Mouse (Mus musculus): ENCODE results near the gene Ppfia3. TPM values are rescaled to one million over a fixed set of nuclear protein-coding genes. Genes with fewer than 3 reads are reported as not detected.

Gene Ppfia3
- polyA plus RNA-seq, 1 experiment from 2014 or later, result 8.9 TPM

GRCm38 (mm10) chr7:45337469-45337868 lies 29.4 kb downstream of the Ppfia3 start:
- H3K9me3 ChIP-seq, result no peaks in the 10 kb centered on the region
- WGBS, result 13% methylated on average over 4 of the region's 4 CpGs
- H3K36me3 ChIP-seq (replicated peaks), result no peaks in the 10 kb centered on the region
- peaks cover 66% of the 10 kb centered on the region for H3K27me3 ChIP-seq (ENCODE audit: poor library complexity, severe bottlenecking)
- peak overlapping the region; percentile 90; the same call in 1 of the 2 replicates for H3K27ac ChIP-seq
- no peak for DNase-seq (ENCODE audit: extremely low spot score, low spot score)
- H3K4me3 ChIP-seq, result 0 out of 2 replicates have a peak overlapping the region, but pooled peaks have one; percentile 69
- peaks cover 77% of the 10 kb centered on the region for H3K4me1 ChIP-seq

GRCm38 (mm10) chr7:45336319-45336718 lies 30.5 kb downstream of the Ppfia3 start:
- no peak for DNase-seq (ENCODE audit: extremely low spot score, low spot score)
- H3K27me3 ChIP-seq (ENCODE audit: poor library complexity, severe bottlenecking), result peaks cover 74% of the 10 kb centered on the region

GRCm38 (mm10) chr7:45335056-45335455 lies 31.8 kb downstream of the Ppfia3 start, which contains the start of gene Hrc:
Hrc (plus strand) TSS chr7:45335290.
- no peak for DNase-seq (ENCODE audit: extremely low spot score, low spot score)

More at GRCm38 (mm10) chr7:45336319-45336718, 30.5 kb downstream of the Ppfia3 start:
- 84% methylated on average over 4 of the region's 4 CpGs for WGBS
- H3K4me3 ChIP-seq, result no peak overlapping the region
- no peaks in the 10 kb centered on the region for H3K9me3 ChIP-seq
- no peaks in the 10 kb centered on the region for H3K36me3 ChIP-seq (replicated peaks)
- H3K27ac ChIP-seq, result no peak overlapping the region
- H3K4me1 ChIP-seq, result peaks cover 77% of the 10 kb centered on the region

GRCm38 (mm10) chr7:45334605-45335004 lies 32.2 kb downstream of the Ppfia3 start:
- Histone ChIP-seq H3K4me3 (no peak overlapping the region; the same call in 1 of the 2 replicates), H3K36me3 (replicated peaks) (no peaks in the 10 kb centered on the region), H3K27me3 (ENCODE audit: poor library complexity, severe bottlenecking) (peaks cover 65% of the 10 kb centered on the region), H3K9me3 (no peaks in the 10 kb centered on the region), H3K27ac (no peak overlapping the region), H3K4me1 (peaks cover 60% of the 10 kb centered on the region)
- DNase-seq (ENCODE audit: extremely low spot score, low spot score), result no peak
- WGBS, result 24% methylated on average over 3 of the region's 3 CpGs

More at GRCm38 (mm10) chr7:45335056-45335455, 31.8 kb downstream of the Ppfia3 start, which contains the start of gene Hrc:
- Histone ChIP-seq H3K27ac (no peak within 1 kb of the TSS; the same call in 1 of the 2 replicates), H3K4me1 (peaks cover 65% of the 10 kb centered on the region), H3K9me3 (no peaks in the 10 kb centered on the region), H3K27me3 (ENCODE audit: poor library complexity, severe bottlenecking) (peaks cover 66% of the 10 kb centered on the region), H3K4me3 (peak within 1 kb of the TSS; percentile 70), H3K36me3 (replicated peaks) (no peaks in the 10 kb centered on the region)
- WGBS, result 33% methylated on average over 5 of the region's 5 CpGs

GRCm38 (mm10) chr7:45333431-45333982 lies 33.3 kb downstream of the Ppfia3 start, which contains the start of gene Trpm4:
Trpm4 (minus strand) TSS chr7:45333780.
- no peaks in the 10 kb centered on the region for H3K36me3 ChIP-seq (replicated peaks)
- H3K27me3 ChIP-seq (ENCODE audit: poor library complexity, severe bottlenecking), result peaks cover 61% of the 10 kb centered on the region
- under 1% methylated on average over 38 of the region's 38 CpGs for WGBS
- H3K27ac ChIP-seq, result peak within 1 kb of the TSS; percentile 83
- peak; percentile 82 for DNase-seq (ENCODE audit: extremely low spot score, low spot score)
- peaks cover 49% of the 10 kb centered on the region for H3K4me1 ChIP-seq
- peak within 1 kb of the TSS; percentile 70 for H3K4me3 ChIP-seq
- no peaks in the 10 kb centered on the region for H3K9me3 ChIP-seq

GRCm38 (mm10) chr7:45332685-45333425 lies 34.0 kb downstream of the Ppfia3 start:
- no peaks in the 10 kb centered on the region for H3K9me3 ChIP-seq
- WGBS, result 4% methylated on average over 22 of the region's 22 CpGs
- peak overlapping the region; percentile 83 for H3K27ac ChIP-seq
- H3K27me3 ChIP-seq (ENCODE audit: poor library complexity, severe bottlenecking), result peaks cover 56% of the 10 kb centered on the region
- peak overlapping the region; percentile 70 for H3K4me3 ChIP-seq
- H3K36me3 ChIP-seq (replicated peaks), result no peaks in the 10 kb centered on the region
- peaks cover 43% of the 10 kb centered on the region for H3K4me1 ChIP-seq
- peak; percentile 49 for DNase-seq (ENCODE audit: extremely low spot score, low spot score)

- 82% methylated on average over 6 of the region's 6 CpGs for WGBS
- no peak for DNase-seq (ENCODE audit: extremely low spot score, low spot score)
- Histone ChIP-seq H3K4me3 (no peak overlapping the region), H3K36me3 (replicated peaks) (no peaks in the 10 kb centered on the region), H3K27me3 (ENCODE audit: poor library complexity, severe bottlenecking) (peaks cover 42% of the 10 kb centered on the region), H3K27ac (no peak overlapping the region), H3K9me3 (no peaks in the 10 kb centered on the region), H3K4me1 (peaks cover 35% of the 10 kb centered on the region)
Measured at GRCm38 (mm10) chr7:45331502-45331901, 35.3 kb downstream of the Ppfia3 start.

GRCm38 (mm10) chr7:45328841-45329475 lies 37.9 kb downstream of the Ppfia3 start:
- 0 out of 2 replicates have a peak, but pooled peaks cover 8% of the 10 kb centered on the region for H3K36me3 ChIP-seq (replicated peaks)
- peaks cover 20% of the 10 kb centered on the region for H3K4me1 ChIP-seq
- H3K9me3 ChIP-seq, result no peaks in the 10 kb centered on the region; the same call in 1 of the 2 replicates
- 87% methylated on average over 13 of the region's 13 CpGs for WGBS
- no peak overlapping the region for H3K4me3 ChIP-seq
- H3K27me3 ChIP-seq (ENCODE audit: poor library complexity, severe bottlenecking), result peaks cover 17% of the 10 kb centered on the region
- H3K27ac ChIP-seq, result no peak overlapping the region
- DNase-seq (ENCODE audit: extremely low spot score, low spot score), result no peak

GRCm38 (mm10) chr7:45325800-45326199 lies 41.0 kb downstream of the Ppfia3 start:
- no peak for DNase-seq (ENCODE audit: extremely low spot score, low spot score)
- Histone ChIP-seq H3K27ac (no peak overlapping the region), H3K27me3 (ENCODE audit: poor library complexity, severe bottlenecking) (no peaks in the 10 kb centered on the region), H3K9me3 (no peaks in the 10 kb centered on the region; the same call in 1 of the 2 replicates), H3K4me1 (no peaks in the 10 kb centered on the region), H3K36me3 (replicated peaks) (0 out of 2 replicates have a peak, but pooled peaks cover 8% of the 10 kb centered on the region), H3K4me3 (no peak overlapping the region)

GRCm38 (mm10) chr7:45323069-45323468 lies 43.8 kb downstream of the Ppfia3 start:
- Histone ChIP-seq H3K36me3 (replicated peaks) (0 out of 2 replicates have a peak, but pooled peaks cover 8% of the 10 kb centered on the region), H3K4me1 (no peaks in the 10 kb centered on the region; the same call in 1 of the 2 replicates), H3K27ac (no peak overlapping the region), H3K9me3 (no peaks in the 10 kb centered on the region; the same call in 1 of the 2 replicates), H3K4me3 (no peak overlapping the region), H3K27me3 (ENCODE audit: poor library complexity, severe bottlenecking) (no peaks in the 10 kb centered on the region)
- DNase-seq (ENCODE audit: extremely low spot score, low spot score), result no peak
- WGBS, result 93% methylated on average over 5 of the region's 5 CpGs

- no peak for DNase-seq (ENCODE audit: extremely low spot score, low spot score)
- 0 out of 2 replicates have a peak, but pooled peaks cover 8% of the 10 kb centered on the region for H3K36me3 ChIP-seq (replicated peaks)
- H3K27me3 ChIP-seq (ENCODE audit: poor library complexity, severe bottlenecking), result no peaks in the 10 kb centered on the region
- H3K9me3 ChIP-seq, result no peaks in the 10 kb centered on the region; the same call in 1 of the 2 replicates
- no peak overlapping the region for H3K27ac ChIP-seq
- H3K4me1 ChIP-seq, result no peaks in the 10 kb centered on the region; the same call in 1 of the 2 replicates
- no peak overlapping the region for H3K4me3 ChIP-seq
- WGBS, result 87% methylated on average over 4 of the region's 4 CpGs
Measured at GRCm38 (mm10) chr7:45322245-45322644, 44.6 kb downstream of the Ppfia3 start.

- no peak for DNase-seq (ENCODE audit: extremely low spot score, low spot score)
- Histone ChIP-seq H3K4me1 (peaks cover 20% of the 10 kb centered on the region), H3K4me3 (no peak overlapping the region), H3K27me3 (ENCODE audit: poor library complexity, severe bottlenecking) (0 out of 2 replicates have a peak, but pooled peaks cover 9% of the 10 kb centered on the region), H3K27ac (0 out of 2 replicates have a peak overlapping the region, but pooled peaks have one; percentile 15), H3K9me3 (no peaks in the 10 kb centered on the region), H3K36me3 (replicated peaks) (no peaks in the 10 kb centered on the region)
- WGBS, result 93% methylated on average over 14 of the region's 14 CpGs
Measured at GRCm38 (mm10) chr7:45316536-45316935, 50.3 kb downstream of the Ppfia3 start.

Measured in forebrain, embryonic 10.5 days (tissue).